Comparison of ENCODE assay signal across 8 mouse cellular contexts in the genomic region with DNA sequence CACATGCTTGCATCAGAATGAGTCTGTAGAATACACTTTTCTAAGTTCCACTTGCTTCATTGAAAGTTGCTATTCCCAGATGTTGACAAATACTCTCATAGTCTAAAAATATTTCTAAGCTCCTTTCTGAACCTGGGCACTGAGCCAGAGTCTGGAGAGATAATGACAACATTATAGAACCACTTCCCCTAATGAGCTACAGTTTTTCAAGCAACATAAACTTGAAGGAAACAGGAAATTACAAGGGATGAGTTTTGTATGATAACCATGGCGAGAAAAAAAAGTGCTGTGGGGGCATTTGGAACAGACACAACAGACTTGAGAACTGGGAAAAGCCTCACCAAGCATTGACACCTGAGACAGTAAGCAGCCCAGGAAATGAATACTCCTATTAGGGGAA.
DNase-seq lines count a peak whose midpoint lies in the region; TF ChIP-seq lines count a peak whose summit lies in the region.

No protein-coding gene starts in this region.

- no peak for TF ChIP-seq POLR2A in brain, embryonic 14.5 days (IDR thresholded peaks at IDR 0.05; ENCODE audit: borderline replicate concordance, extremely low read depth, insufficient read depth, insufficient read length, poor library complexity, severe bottlenecking)

- TF ChIP-seq CTCF in brain, embryonic 14.5 days (IDR thresholded peaks at IDR 0.05; ENCODE audit: borderline replicate concordance, extremely low read depth, insufficient read depth, insufficient read length), result no peak

- DNase-seq in gastrocnemius, postnatal 10 days, result peak; percentile 9
- no peak for DNase-seq in gastrocnemius, adult 8-10 months (ENCODE audit: low spot score in 2 of 2)
- DNase-seq in left cerebral cortex, postnatal 14 days (ENCODE audit: low spot score in 2 of 2), result peak; percentile 6 to 12
- DNase-seq in left cerebral cortex, postnatal 36 days (ENCODE audit: low spot score in 2 of 2), result no peak
- peak; percentile 24 for DNase-seq in brain, embryonic 14.5 days (ENCODE audit: low read depth)
- DNase-seq in lung, postnatal 25 days (ENCODE audit: low spot score), result peak; percentile 38
- no peak for DNase-seq in ovary, postnatal 14 days (ENCODE audit: low spot score)
- no peak for DNase-seq in thymus, postnatal 14 days

- intact Hi-C loops in left cerebral cortex, postnatal 14 days (cut with DNase I), result no loop called here
- intact Hi-C loops in left cerebral cortex, postnatal 36 days (cut with DNase I), result no loop called here

Comparison
In these comparisons a context has a peak if more than half of its experiments do, and no peak if none do; other contexts are left out.
1. DNase-seq: peak in gastrocnemius, postnatal 10 days (single experiment), left cerebral cortex, postnatal 14 days (2 of 2), brain, embryonic 14.5 days (single experiment) and lung, postnatal 25 days (single experiment); none in gastrocnemius, adult 8-10 months (0 of 2), left cerebral cortex, postnatal 36 days (0 of 2), ovary, postnatal 14 days (single experiment) and thymus, postnatal 14 days (single experiment).